8 mouse cellular contexts compared by ENCODE assay signal in the genomic region with DNA sequence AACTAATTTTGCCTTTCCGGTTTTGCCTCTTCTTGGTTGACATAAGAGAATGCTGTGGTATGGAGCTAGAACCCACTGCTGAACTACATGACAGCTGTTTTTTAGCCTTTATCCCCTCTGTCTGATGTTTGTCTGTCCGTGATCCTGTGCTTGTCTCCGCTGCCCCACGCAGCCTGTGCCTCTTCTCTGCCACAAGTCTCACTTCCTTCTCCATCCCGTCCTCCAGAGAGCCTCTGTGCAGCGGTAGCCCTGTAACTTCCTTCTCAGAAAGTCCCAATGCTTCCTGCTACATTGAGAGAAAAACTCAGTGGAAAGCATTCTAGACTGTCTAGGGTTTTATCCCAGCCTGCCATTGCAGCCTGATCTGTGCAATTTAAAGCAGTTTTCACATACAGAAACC. TPM values are rescaled to one million over a fixed set of nuclear protein-coding genes. Genes with fewer than 3 reads are reported as not detected.
DNase-seq lines count a peak whose midpoint lies in the region; ATAC-seq and TF ChIP-seq lines count a peak whose summit lies in the region.

No protein-coding gene starts in this region.

- no peak for DNase-seq in kidney, adult 2 months
- no peak for DNase-seq in kidney, postnatal 14 days
- peak; percentile 45 for DNase-seq in induced T-regulatory cell, adult 2 months (ENCODE audit: low read depth)
- DNase-seq in gastrocnemius, postnatal 25 days: no peak
- DNase-seq in layer of hippocampus, adult 18-20 months (ENCODE audit: low spot score in 2 of 2): no peak

- H3K27me3 ChIP-seq in kidney, adult 2 months (replicated peaks; ENCODE audit: control insufficient read depth, insufficient read depth, low read length): no peaks in the 10 kb centered on the region
- no peaks in the 10 kb centered on the region for H3K27me3 ChIP-seq in midbrain, embryonic 15.5 days (replicated peaks)

- H3K36me3 ChIP-seq in kidney, adult 2 months (ENCODE audit: control insufficient read depth, insufficient read depth, low read length): peaks cover 4% of the 10 kb centered on the region
- H3K36me3 ChIP-seq in midbrain, embryonic 15.5 days (replicated peaks): peaks cover 46% of the 10 kb centered on the region

- TF ChIP-seq POLR2A in kidney, adult 2 months (IDR thresholded peaks at IDR 0.05; ENCODE audit: low read depth, low read length): no peak

- no peak overlapping the region for H3K9ac ChIP-seq in midbrain, embryonic 15.5 days

- H3K9me3 ChIP-seq in midbrain, embryonic 15.5 days: no peaks in the 10 kb centered on the region

- 61% methylated on average over 6 of the region's 6 CpGs for WGBS in kidney, adult 2 months
- WGBS in midbrain, embryonic 15.5 days: 89% methylated on average over 6 of the region's 6 CpGs

- ATAC-seq in common myeloid progenitor, adult 5-6 weeks (replicated peaks; ENCODE audit: low read depth, poor library complexity, severe bottlenecking): peak; percentile 34
- ATAC-seq in midbrain, embryonic 15.5 days (replicated peaks): no peak
- ATAC-seq in activated CD4-positive, CD25-positive, alpha-beta regulatory T cell, adult 4 months: no peak

- peak overlapping the region; percentile 95 for H3K4me2 ChIP-seq in midbrain, embryonic 15.5 days

- no peak overlapping the region for H3K27ac ChIP-seq in kidney, adult 2 months (ENCODE audit: insufficient read depth, low read depth, low read length)
- no peak overlapping the region for H3K27ac ChIP-seq in midbrain, embryonic 15.5 days

- H3K4me3 ChIP-seq in kidney, adult 2 months (ENCODE audit: insufficient read depth, low read depth, low read length): peak overlapping the region; percentile 3
- H3K4me3 ChIP-seq in midbrain, embryonic 15.5 days: peak overlapping the region; percentile 100

- H3K4me1 ChIP-seq in kidney, adult 2 months (ENCODE audit: control insufficient read depth, insufficient read depth, low read length): peaks cover 14% of the 10 kb centered on the region
- H3K4me1 ChIP-seq in midbrain, embryonic 15.5 days: peaks cover 26% of the 10 kb centered on the region

- no peak for TF ChIP-seq CTCF in kidney, adult 2 months (conservative IDR thresholded peaks at IDR 0.05; ENCODE audit: insufficient read depth, insufficient read length, low read depth, low read length)

RNA-seq across cellular contexts. Expression of gene Arpc4, which starts 1.3 kb away (rescaled TPM):
- polyA plus RNA-seq in kidney, adult 2 months (2012; rRNA removed): 73.8 and 79.1 TPM in 2 replicates
- 175 and 193 TPM in 2 replicates for total RNA-seq in common myeloid progenitor, adult 5-6 weeks (2017)
- 430 and 433 TPM in 2 replicates for polyA plus RNA-seq in midbrain, embryonic 15.5 days (2015; fragmentation: Nextera tagmentation; extraction: Ambion mirVana)
- 10 to 100 TPM; 48.4 to 55.3 TPM for total RNA-seq in gastrocnemius, postnatal 25 days (2021)
- 100 to 1,000 TPM; 302 to 314 TPM for total RNA-seq in layer of hippocampus, adult 18-20 months (2021)
- polyA plus RNA-seq in activated CD4-positive, CD25-positive, alpha-beta regulatory T cell, adult 4 months (2017; shearing (Covaris generic)): 100 to 1,000 TPM; 658 to 920 TPM

RNA-seq across cellular contexts. Expression of gene Tada3, which starts 1.6 kb away (rescaled TPM):
- 23.5 and 24.3 TPM in 2 replicates for polyA plus RNA-seq in kidney, adult 2 months (2012; rRNA removed)
- 20.7 and 33.1 TPM in 2 replicates for total RNA-seq in common myeloid progenitor, adult 5-6 weeks (2017)
- 80.4 and 81.6 TPM in 2 replicates for polyA plus RNA-seq in midbrain, embryonic 15.5 days (2015; fragmentation: Nextera tagmentation; extraction: Ambion mirVana)
- 10 to 100 TPM; 14.0 to 14.4 TPM for total RNA-seq in gastrocnemius, postnatal 25 days (2021)
- 10 to 100 TPM; 47.3 to 51.0 TPM for total RNA-seq in layer of hippocampus, adult 18-20 months (2021)
- polyA plus RNA-seq in activated CD4-positive, CD25-positive, alpha-beta regulatory T cell, adult 4 months (2017; shearing (Covaris generic)): 10 to 100 TPM; 32.8 to 49.4 TPM

RNA-seq across cellular contexts. Expression of gene Ttll3, which starts 9.8 kb away (rescaled TPM):
- 5.9 and 6.4 TPM in 2 replicates for polyA plus RNA-seq in kidney, adult 2 months (2012; rRNA removed)
- 0.78 and 1.4 TPM in 2 replicates for total RNA-seq in common myeloid progenitor, adult 5-6 weeks (2017)
- 15.1 TPM in 2 replicates for polyA plus RNA-seq in midbrain, embryonic 15.5 days (2015; fragmentation: Nextera tagmentation; extraction: Ambion mirVana)
- 1 to 10 TPM; 1.6 to 1.7 TPM for total RNA-seq in gastrocnemius, postnatal 25 days (2021)
- total RNA-seq in layer of hippocampus, adult 18-20 months (2021): 10 to 100 TPM; 14.8 to 17.6 TPM
- polyA plus RNA-seq in activated CD4-positive, CD25-positive, alpha-beta regulatory T cell, adult 4 months (2017; shearing (Covaris generic)): 10 to 100 TPM; 10.6 to 15.3 TPM

RNA-seq across cellular contexts. Expression of gene Camk1, which starts 35.5 kb away (rescaled TPM):
- polyA plus RNA-seq in kidney, adult 2 months (2012; rRNA removed): 57.8 and 63.2 TPM in 2 replicates
- total RNA-seq in common myeloid progenitor, adult 5-6 weeks (2017): 29.9 and 41.3 TPM in 2 replicates
- polyA plus RNA-seq in midbrain, embryonic 15.5 days (2015; fragmentation: Nextera tagmentation; extraction: Ambion mirVana): 117 and 124 TPM in 2 replicates
- total RNA-seq in gastrocnemius, postnatal 25 days (2021): 10 to 100 TPM; 29.7 to 36.4 TPM
- 10 to 100 TPM; 51.8 to 53.2 TPM for total RNA-seq in layer of hippocampus, adult 18-20 months (2021)
- polyA plus RNA-seq in activated CD4-positive, CD25-positive, alpha-beta regulatory T cell, adult 4 months (2017; shearing (Covaris generic)): 1 to 10 TPM; 1.5 to 1.6 TPM

RNA-seq across cellular contexts. Expression of gene Rpusd3, which starts 39.9 kb away (rescaled TPM):
- polyA plus RNA-seq in kidney, adult 2 months (2012; rRNA removed): 159 and 197 TPM in 2 replicates
- total RNA-seq in common myeloid progenitor, adult 5-6 weeks (2017): 5.5 and 9.0 TPM in 2 replicates
- polyA plus RNA-seq in midbrain, embryonic 15.5 days (2015; fragmentation: Nextera tagmentation; extraction: Ambion mirVana): 19.0 and 21.2 TPM in 2 replicates
- total RNA-seq in gastrocnemius, postnatal 25 days (2021): 1 to 10 TPM; 8.0 to 9.7 TPM
- total RNA-seq in layer of hippocampus, adult 18-20 months (2021): 10 to 100 TPM; 28.6 to 30.3 TPM
- polyA plus RNA-seq in activated CD4-positive, CD25-positive, alpha-beta regulatory T cell, adult 4 months (2017; shearing (Covaris generic)): 10 to 100 TPM in 1 of 2 experiments, 1 to 10 TPM in 1; 5.4 to 18.7 TPM
